Mouse (Mus musculus) lung, postnatal 0 days (tissue): Measurements from ENCODE around the gene Ace.

Experiments
- CTCF ChIP-seq: IDR thresholded peaks from 2 replicates; pipeline ENCODE4 v1.5.1; 2016; ENCODE audit warnings: antibody characterized with exemption, mild to moderate bottlenecking
- EP300 ChIP-seq: IDR thresholded peaks from 2 replicates; pipeline ENCODE4 v1.6.1; 2016; ENCODE audit warnings: antibody characterized with exemption, mild to moderate bottlenecking, control low read depth

DNA sequence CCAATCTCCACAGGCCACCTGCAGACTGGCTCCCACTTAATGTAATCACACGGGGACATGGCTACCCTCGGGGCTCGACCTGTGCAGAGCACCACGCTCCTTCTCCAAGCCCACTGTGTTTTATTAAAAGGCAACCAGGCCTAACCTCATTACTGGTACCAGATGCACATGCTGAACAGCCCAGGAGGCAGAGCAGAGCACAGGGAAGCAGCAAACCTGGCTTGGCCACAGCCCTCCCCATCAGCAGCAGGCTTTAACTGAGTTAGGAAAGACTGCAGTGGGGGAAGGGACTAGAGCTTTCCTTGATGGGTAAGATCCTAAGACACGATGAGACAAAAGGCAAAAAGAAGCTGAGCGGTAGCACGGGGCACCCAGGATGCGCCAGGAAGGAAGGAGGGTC lies 25.8 kb upstream of the Ace start:
- no peak for TF ChIP-seq CTCF
- TF ChIP-seq EP300 = no peak
